Mouse (Mus musculus) c-Kit-negative CD71-positive TER-119-positive erythroid progenitor cells, embryonic 14.5 days (primary cell): Measurements from ENCODE around the gene Pbx1.

Experiments
- DNase-seq: peaks from one replicate; pipeline ENCODE4 v3.0.0-alpha.2; 2013; ENCODE audit warnings: low read depth, low spot score

Gene Pbx1

GRCm38 (mm10) chr1:168426281-168426680 lies 5.8 kb downstream of the Pbx1 start:
- no peak for DNase-seq

GRCm38 (mm10) chr1:168425017-168425705 lies 6.9 kb downstream of the Pbx1 start:
- DNase-seq = no peak

GRCm38 (mm10) chr1:168423389-168423930 lies 8.6 kb downstream of the Pbx1 start:
- DNase-seq = no peak

- DNase-seq = no peak
Measured at GRCm38 (mm10) chr1:168418903-168419302, 13.2 kb downstream of the Pbx1 start.

- DNase-seq = no peak
Measured at GRCm38 (mm10) chr1:168417626-168418025, 14.4 kb downstream of the Pbx1 start.

- DNase-seq = no peak
Measured at GRCm38 (mm10) chr1:168416729-168417437, 15.2 kb downstream of the Pbx1 start.

GRCm38 (mm10) chr1:168410611-168411010 lies 21.5 kb downstream of the Pbx1 start:
- no peak for DNase-seq

- DNase-seq = no peak
Measured at GRCm38 (mm10) chr1:168410054-168410453, 22.0 kb downstream of the Pbx1 start.

GRCm38 (mm10) chr1:168408757-168409156 lies 23.3 kb downstream of the Pbx1 start:
- DNase-seq = no peak

- no peak for DNase-seq
Measured at GRCm38 (mm10) chr1:168407958-168408357, 24.1 kb downstream of the Pbx1 start.

GRCm38 (mm10) chr1:168406291-168406675 lies 25.8 kb downstream of the Pbx1 start:
- no peak for DNase-seq

GRCm38 (mm10) chr1:168405645-168406290 lies 26.3 kb downstream of the Pbx1 start:
- no peak for DNase-seq

GRCm38 (mm10) chr1:168403529-168403928 lies 28.5 kb downstream of the Pbx1 start:
- no peak for DNase-seq

- DNase-seq = no peak
Measured at GRCm38 (mm10) chr1:168402683-168403082, 29.4 kb downstream of the Pbx1 start.

GRCm38 (mm10) chr1:168395523-168396159 lies 36.4 kb downstream of the Pbx1 start:
- no peak for DNase-seq

GRCm38 (mm10) chr1:168394535-168394934 lies 37.5 kb downstream of the Pbx1 start:
- DNase-seq = no peak

GRCm38 (mm10) chr1:168393456-168393855 lies 38.6 kb downstream of the Pbx1 start:
- DNase-seq = no peak

GRCm38 (mm10) chr1:168392500-168392853 lies 39.6 kb downstream of the Pbx1 start:
- DNase-seq = no peak

- no peak for DNase-seq
Measured at GRCm38 (mm10) chr1:168391617-168392499, 40.2 kb downstream of the Pbx1 start.

- no peak for DNase-seq
Measured at GRCm38 (mm10) chr1:168390748-168391147, 41.3 kb downstream of the Pbx1 start.

GRCm38 (mm10) chr1:168386159-168386558 lies 45.9 kb downstream of the Pbx1 start:
- DNase-seq = no peak
